Mouse (Mus musculus) bone marrow macrophage, adult 2 months (primary cell): ENCODE data around the gene Ghrhr. TPM values are rescaled to one million over a fixed set of nuclear protein-coding genes. Genes with fewer than 3 reads are reported as not detected.

Source experiments
- H3K27ac ChIP-seq: 2 replicates; pipeline ENCODE4 v1.5.1; 2012; ENCODE audit warnings: low read depth, low read length; ENCODE audit not compliant: insufficient read depth
- H3K4me1 ChIP-seq: 2 replicates; pipeline ENCODE4 v1.6.1; 2012; ENCODE audit warnings: low read length; ENCODE audit not compliant: control insufficient read depth, insufficient read depth
- H3K4me3 ChIP-seq: 2 replicates; pipeline ENCODE4 v1.5.1; 2012; ENCODE audit warnings: mild to moderate bottlenecking, low read length, moderate library complexity; ENCODE audit not compliant: insufficient read depth
- CTCF ChIP-seq: IDR thresholded peaks from 2 replicates; pipeline ENCODE4 v1.5.1; 2012; ENCODE audit warnings: low read depth, mild to moderate bottlenecking, low read length, moderate library complexity
- POLR2A ChIP-seq: IDR thresholded peaks from 2 replicates; pipeline ENCODE4 v1.6.1; 2012; ENCODE audit warnings: mild to moderate bottlenecking, low read depth, low read length, borderline replicate concordance
- polyA plus RNA-seq: library from polyadenylated mRNA; stranded (reverse); fragments of >200 nt; gene quantifications from 2 replicates; pipeline ENCODE4 v1.2.4, GENCODE M21; 2012; ENCODE audit not compliant: missing spikeins, insufficient read depth, insufficient read length

Gene Ghrhr
- polyA plus RNA-seq, 1 experiment, result not detected

DNA sequence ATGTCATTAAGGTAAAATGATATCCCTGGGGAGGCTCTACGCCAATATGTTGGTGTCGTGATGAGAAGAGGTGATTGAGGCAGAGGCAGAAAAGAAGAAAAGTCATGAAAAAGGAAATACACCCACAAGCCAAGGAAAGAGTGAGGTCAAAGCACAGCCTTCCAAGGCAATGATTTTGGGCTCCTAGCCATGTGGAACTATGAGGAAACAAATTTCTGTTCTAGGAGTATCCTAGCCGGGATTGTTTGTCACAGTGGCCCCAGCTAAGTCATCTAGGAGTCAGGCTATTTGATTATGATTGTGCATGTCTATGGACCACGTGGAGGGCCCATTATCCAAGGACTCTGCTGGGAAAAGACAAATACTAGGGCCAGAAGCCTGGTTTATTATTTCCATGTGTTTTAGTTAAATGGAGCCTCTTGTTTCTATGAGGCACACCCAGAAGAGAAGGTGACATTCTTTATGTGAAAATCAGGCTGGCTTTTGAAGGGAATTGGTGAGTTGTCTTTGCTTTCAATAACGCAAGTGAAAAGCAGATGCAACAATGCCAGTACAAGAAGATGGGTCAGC is 28.4 kb downstream of the Ghrhr start:
- no peaks in the 10 kb centered on the region for H3K4me1 ChIP-seq
- no peak for TF ChIP-seq CTCF
- TF ChIP-seq POLR2A, result no peak
- no peak overlapping the region for H3K4me3 ChIP-seq
- H3K27ac ChIP-seq, result no peak overlapping the region

DNA sequence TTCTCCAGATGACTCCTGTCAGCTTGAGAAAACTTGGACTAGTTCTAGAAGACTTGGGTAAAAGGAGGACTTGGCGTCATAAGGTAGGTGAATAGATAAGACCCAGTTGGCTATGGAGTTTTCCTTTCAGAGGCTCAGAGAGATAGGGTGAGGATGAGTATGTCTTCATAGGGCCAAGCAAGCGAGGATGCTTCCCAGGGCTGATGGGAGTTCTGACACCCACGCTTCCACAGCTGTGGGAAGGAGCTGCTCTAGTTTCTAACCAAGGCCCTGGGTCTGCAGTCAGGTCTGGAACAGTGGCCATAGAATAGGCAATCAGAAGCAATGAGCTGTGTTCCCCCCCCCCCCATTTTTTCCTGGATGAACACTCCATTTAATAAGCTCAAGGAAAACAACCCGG is 31.2 kb downstream of the Ghrhr start:
- TF ChIP-seq CTCF, result no peak
- TF ChIP-seq POLR2A, result no peak
- Histone ChIP-seq H3K4me3 (no peak overlapping the region), H3K4me1 (no peaks in the 10 kb centered on the region), H3K27ac (no peak overlapping the region)

DNA sequence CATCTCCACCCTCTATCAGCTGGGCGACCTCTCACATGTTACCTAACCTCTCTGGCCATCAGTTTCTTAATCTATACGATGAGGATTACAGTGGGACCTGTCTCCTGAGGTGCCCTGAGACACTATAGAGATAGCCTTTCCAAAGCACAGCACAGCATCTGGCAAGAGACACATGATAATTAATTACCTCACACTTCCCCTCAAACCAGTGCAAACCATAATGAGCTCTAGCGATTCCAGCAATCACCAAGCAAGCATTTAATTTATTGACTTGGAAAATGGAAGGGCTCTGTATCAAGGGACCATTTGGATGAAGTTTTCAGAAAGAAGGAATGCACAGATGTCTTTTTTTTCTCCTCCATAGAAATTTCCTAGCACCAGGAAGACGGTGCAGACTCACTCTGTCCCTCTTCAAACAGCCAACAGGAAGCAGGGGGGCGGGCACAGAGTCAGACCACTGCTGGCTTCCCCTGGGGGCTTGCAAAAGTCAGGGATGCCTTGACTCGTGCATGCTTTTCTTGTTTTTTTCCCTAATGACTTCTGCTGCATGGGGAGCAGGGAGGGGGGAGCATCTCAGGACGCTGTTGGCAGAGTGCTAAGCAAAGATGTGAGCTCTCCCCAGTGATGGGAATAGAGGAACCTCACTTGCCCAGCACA is 34.2 kb downstream of the Ghrhr start:
- H3K4me1 ChIP-seq, result no peaks in the 10 kb centered on the region
- H3K4me3 ChIP-seq, result no peak overlapping the region
- TF ChIP-seq POLR2A (no peak), CTCF (no peak)
- no peak overlapping the region for H3K27ac ChIP-seq

DNA sequence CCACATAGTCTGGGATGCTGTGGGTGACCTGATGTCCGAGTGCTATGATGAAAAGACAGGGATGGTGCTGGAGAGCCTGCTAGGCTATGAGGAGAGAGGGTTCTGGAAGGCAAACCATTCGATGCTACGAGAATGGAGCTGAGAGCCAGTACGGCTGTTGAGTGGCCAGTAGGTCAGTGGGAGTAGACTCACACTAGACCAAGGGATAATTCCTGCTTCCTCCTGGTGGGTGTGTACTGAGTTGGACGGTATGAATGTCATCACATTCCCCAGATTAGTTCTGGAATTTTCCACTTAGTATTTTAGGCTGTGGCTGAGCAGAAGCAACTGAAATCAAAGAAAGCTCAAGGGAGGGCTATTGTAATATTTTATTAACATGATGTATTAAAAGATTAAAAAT is 34.9 kb downstream of the Ghrhr start:
- Histone ChIP-seq H3K27ac (no peak overlapping the region), H3K4me3 (no peak overlapping the region), H3K4me1 (peaks cover 2% of the 10 kb centered on the region; the same call in 1 of the 2 replicates)
- no peak for TF ChIP-seq CTCF
- TF ChIP-seq POLR2A, result no peak

DNA sequence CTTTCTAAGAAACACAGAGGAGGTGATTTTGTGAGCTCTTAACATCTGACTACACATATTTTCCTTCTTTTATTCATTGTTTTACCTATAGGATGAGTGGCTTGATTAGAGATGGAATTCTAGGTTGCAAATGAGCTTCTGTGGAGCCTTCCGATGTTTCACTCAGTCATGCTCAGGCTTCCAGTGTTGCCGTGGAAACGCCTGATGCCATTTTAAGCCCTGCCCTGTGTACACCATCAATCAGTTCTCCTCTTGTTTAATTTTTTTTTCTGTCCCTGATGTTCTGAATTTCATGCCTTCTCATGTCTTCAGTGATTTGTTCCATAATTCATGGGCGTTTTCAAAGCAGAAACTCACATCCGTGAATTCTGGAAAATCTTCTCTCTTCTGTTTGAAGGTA is 40.1 kb downstream of the Ghrhr start:
- TF ChIP-seq POLR2A (no peak), CTCF (no peak)
- Histone ChIP-seq H3K4me1 (peaks cover 2% of the 10 kb centered on the region; the same call in 1 of the 2 replicates), H3K4me3 (no peak overlapping the region), H3K27ac (no peak overlapping the region)

DNA sequence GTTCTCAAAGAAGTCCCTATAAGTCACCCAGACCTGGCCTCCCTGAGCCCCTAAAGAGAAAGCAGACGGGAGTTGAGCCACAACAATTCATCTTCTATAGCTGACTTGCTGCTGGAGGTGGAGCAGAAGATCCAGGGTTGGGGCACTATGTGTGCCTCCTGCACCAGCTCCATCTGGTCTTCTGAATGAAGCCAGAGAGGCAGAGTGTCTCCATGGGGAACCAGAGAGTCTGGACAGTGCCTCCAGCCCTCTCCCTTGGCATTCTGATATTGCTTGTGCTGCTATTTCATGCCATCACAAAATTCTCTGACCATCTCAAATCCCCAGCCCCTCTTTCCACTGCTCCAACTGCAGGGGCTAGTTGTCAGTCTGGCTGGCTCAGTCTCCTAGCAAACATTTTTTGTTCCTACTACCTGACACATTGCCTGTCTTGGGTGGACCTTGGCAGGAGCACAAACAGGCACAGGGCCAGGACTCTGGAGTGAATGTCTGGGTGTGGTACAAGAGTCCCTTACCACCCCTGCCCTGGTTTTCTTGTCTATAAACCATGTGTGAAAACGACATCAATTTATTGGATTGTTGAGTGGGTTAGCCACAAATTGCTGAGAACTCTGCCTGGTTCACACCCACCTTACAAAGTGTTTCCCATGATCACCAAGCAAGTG is 42.8 kb downstream of the Ghrhr start:
- Histone ChIP-seq H3K4me1 (peaks cover 2% of the 10 kb centered on the region; the same call in 1 of the 2 replicates), H3K4me3 (no peak overlapping the region), H3K27ac (no peak overlapping the region)
- TF ChIP-seq POLR2A (no peak), CTCF (no peak)

DNA sequence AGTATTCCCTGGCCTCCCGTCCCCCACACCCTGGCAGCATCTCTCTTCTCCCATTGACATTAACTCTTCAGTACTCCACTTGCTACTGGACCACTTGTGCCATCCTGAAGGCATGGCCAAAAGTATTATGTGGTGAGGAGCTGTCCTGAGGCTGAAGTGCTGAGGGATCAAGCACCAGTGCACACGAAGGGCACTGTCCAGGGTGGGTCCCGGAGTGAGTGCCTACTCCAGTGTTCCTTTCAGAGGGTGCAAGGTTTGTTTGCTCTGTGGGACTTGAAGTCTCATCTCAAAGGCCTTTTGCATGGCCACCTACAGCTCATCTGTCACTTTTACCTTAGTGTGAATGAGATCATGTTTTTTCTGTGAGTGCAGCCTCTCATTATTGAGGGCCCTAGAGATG is 44.3 kb downstream of the Ghrhr start:
- no peak for TF ChIP-seq CTCF
- TF ChIP-seq POLR2A, result no peak
- no peak overlapping the region for H3K27ac ChIP-seq
- no peak overlapping the region for H3K4me3 ChIP-seq
- peaks cover 2% of the 10 kb centered on the region; the same call in 1 of the 2 replicates for H3K4me1 ChIP-seq

DNA sequence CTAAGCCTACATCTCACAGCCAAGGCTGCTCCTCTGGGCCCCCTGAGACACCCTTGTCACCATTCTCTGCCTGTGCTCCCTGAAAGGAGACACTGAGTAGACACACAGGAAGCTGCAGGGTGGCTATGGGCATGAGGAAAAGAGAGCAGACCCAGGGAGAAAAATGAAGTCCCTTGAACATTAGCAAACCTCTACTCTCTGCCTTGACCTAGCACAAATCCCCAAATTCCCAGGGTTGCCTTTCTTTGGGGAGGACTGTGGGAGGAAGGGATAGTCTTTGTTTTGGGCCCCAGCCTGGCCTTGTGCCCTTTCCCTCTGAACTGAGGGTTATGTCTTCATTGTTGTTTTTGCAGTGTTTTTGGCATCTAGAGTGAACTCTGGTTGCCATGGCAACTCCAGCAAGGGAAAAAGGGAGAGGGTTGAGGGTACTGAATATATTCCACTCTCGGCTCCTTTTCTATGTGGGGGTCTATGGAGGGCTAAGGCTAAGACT is 44.8 kb downstream of the Ghrhr start:
- H3K27ac ChIP-seq, result no peak overlapping the region
- no peak overlapping the region for H3K4me3 ChIP-seq
- H3K4me1 ChIP-seq, result no peaks in the 10 kb centered on the region
- TF ChIP-seq CTCF (no peak), POLR2A (no peak)

DNA sequence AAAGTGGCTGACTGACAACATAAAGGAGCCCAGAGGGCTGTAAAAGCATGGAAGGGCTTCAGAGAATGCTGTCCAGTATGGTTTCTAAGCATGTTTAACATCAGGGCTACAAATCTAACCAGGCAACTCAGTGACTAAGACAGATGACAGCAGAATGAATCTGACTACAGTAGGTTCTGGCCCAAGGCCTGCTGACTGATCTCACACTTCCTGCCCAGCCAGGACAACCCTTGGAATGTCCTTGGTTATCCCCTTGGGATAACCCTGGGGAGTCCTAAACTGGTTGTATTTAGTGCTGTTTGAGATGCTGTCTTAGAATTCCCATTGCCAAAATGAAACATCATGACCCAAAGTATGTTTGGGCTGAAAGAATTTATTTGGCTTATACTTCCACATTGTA is 56.0 kb downstream of the Ghrhr start:
- Histone ChIP-seq H3K27ac (no peak overlapping the region), H3K4me1 (peaks cover 2% of the 10 kb centered on the region), H3K4me3 (no peak overlapping the region)
- TF ChIP-seq POLR2A (no peak), CTCF (no peak)

DNA sequence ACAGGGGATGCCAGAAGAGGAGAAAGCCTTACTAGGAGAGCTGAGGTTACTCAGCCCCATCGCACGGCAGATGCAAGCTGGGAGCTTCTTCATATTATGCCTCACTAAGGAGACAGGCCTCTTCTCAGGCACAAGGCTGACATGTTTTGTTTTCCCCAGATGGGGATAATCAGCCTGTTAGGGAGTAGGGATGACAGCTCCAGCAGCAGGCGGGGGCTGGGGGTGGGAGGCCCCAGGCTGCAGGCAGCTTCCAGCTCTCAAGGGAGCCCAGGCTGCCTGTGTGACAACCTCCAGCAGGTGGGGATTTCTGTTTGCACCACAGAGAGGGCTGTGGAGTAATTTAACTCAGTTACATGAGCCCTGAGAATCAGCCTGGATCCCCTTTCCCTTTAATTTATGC is 58.3 kb downstream of the Ghrhr start:
- peaks cover 2% of the 10 kb centered on the region for H3K4me1 ChIP-seq
- no peak for TF ChIP-seq POLR2A
- TF ChIP-seq CTCF, result no peak
- H3K4me3 ChIP-seq, result no peak overlapping the region
- H3K27ac ChIP-seq, result no peak overlapping the region
